Mouse (Mus musculus) Patski (cell line): ENCODE data around the gene Dnaaf2. TPM values are rescaled to one million over a fixed set of nuclear protein-coding genes. Genes with fewer than 3 reads are reported as not detected.
"Not testable (repeated sequence)": the region's sequence is repeated elsewhere in the genome, so short reads cannot be mapped to it uniquely, and the experiment has no call there.

Experiments used
- ATAC-seq: fragments of 100-300 bp; one replicate; pipeline ENCODE4 v1.8.0; 2021
- CTCF ChIA-PET: fragments of 350-600 bp; sonication (Branson Sonifier 250); formaldehyde crosslinking; loops from one replicate; lab custom pipeline; 2022; ENCODE audit warnings: inconsistent platforms; lab: Charles Lee
- POLR2A ChIA-PET: fragments of 350-600 bp; sonication (Branson Sonifier 250); formaldehyde crosslinking; loops from one replicate; lab custom pipeline; 2022; ENCODE audit warnings: antibody characterized with exemption, inconsistent platforms; lab: Charles Lee
- DNase-seq: peaks from one replicate; pipeline ENCODE4 v3.0.0-alpha.2; 2011; ENCODE audit warnings: low read depth, low spot score
- H3K27me3 ChIP-seq: fragments of 371-371 bp; one replicate; pipeline ENCODE4 v1.5.1; 2021
- CTCF ChIP-seq: fragments of 100-300 bp; IDR thresholded peaks from one replicate; pipeline ENCODE4 v1.5.1; 2021
- in situ Hi-C: fragments of 300-500 bp; cut with MboI; formaldehyde crosslinking; loops from 3 replicates; pipeline ENCODE4 v1.11.1; 2018; ENCODE audit warnings: low pct_unique_long_range_greater_than_20kb, mixed read lengths
- polyA plus RNA-seq: library from polyadenylated mRNA; unstranded; gene quantifications from one replicate; pipeline ENCODE4 v1.2.3, GENCODE M21; 2021

Gene Dnaaf2
- polyA plus RNA-seq, 1 experiment from 2014 or later, result 3.6 TPM

- no peaks in the 10 kb centered on the region for H3K27me3 ChIP-seq
- no peak for DNase-seq
- no peak for TF ChIP-seq CTCF
- ATAC-seq, result peak; percentile 47
- POLR2A ChIA-PET, result interaction anchor here (0.6 to 1.6 kb wide), 4 partner anchors 9 to 512 kb away, joined by 3 to 6 read pairs (median 4); partner anchors contain the start of gene Gm49383
- in situ Hi-C loops, result no loop called here
- CTCF ChIA-PET, result no interaction called here
Observed at GRCm38 (mm10) chr12:69184342-69185295, 13.6 kb downstream of the Dnaaf2 start.

- no peaks in the 10 kb centered on the region for H3K27me3 ChIP-seq
- in situ Hi-C loops, result no loop called here
- CTCF ChIA-PET, result no interaction called here
- ATAC-seq (peak; percentile 98), DNase-seq (peak; percentile 89)
- POLR2A ChIA-PET, result interaction anchor here (0.6 to 1.6 kb wide), 4 partner anchors 8 to 511 kb away, joined by 3 to 6 read pairs (median 4); partner anchors contain the start of gene Gm49383
- no peak for TF ChIP-seq CTCF
Observed at GRCm38 (mm10) chr12:69183583-69184308, 14.5 kb downstream of the Dnaaf2 start, which contains the start of the genes Rpl36al and Mgat2. TSS of gene Rpl36al (minus strand) at chr12:69184083. TSS of gene Mgat2 (plus strand) at chr12:69184157.

GRCm38 (mm10) chr12:69181800-69182199 lies 16.4 kb downstream of the Dnaaf2 start:
- DNase-seq (no peak), ATAC-seq (no peak)
- TF ChIP-seq CTCF, result no peak
- no peaks in the 10 kb centered on the region for H3K27me3 ChIP-seq
- ChIA-PET CTCF (no interaction called here), POLR2A (no interaction called here)
- in situ Hi-C loops, result no loop called here

- POLR2A ChIA-PET, result no interaction called here
- no peaks in the 10 kb centered on the region for H3K27me3 ChIP-seq
- TF ChIP-seq CTCF, result no peak
- DNase-seq (no peak), ATAC-seq (no peak)
- CTCF ChIA-PET, result no interaction called here
- in situ Hi-C loops, result no loop called here
Observed at GRCm38 (mm10) chr12:69179371-69179770, 18.9 kb downstream of the Dnaaf2 start.

- no peak for TF ChIP-seq CTCF
- H3K27me3 ChIP-seq, result no peaks in the 10 kb centered on the region
- ATAC-seq (no peak), DNase-seq (no peak)
- ChIA-PET CTCF (no interaction called here), POLR2A (no interaction called here)
- in situ Hi-C loops, result no loop called here
Observed at GRCm38 (mm10) chr12:69177526-69177925, 20.7 kb downstream of the Dnaaf2 start.

- ChIA-PET POLR2A (interaction anchor here (1.5 kb wide), 1 partner anchor 8 kb away, joined by 4 read pairs; the partner anchor contains the start of genes Mgat2 and Rpl36al), CTCF (no interaction called here)
- no peak for ATAC-seq
- no peaks in the 10 kb centered on the region for H3K27me3 ChIP-seq
- no peak for DNase-seq
- in situ Hi-C loops, result no loop called here
- TF ChIP-seq CTCF, result no peak
Observed at GRCm38 (mm10) chr12:69175975-69176374, 22.3 kb downstream of the Dnaaf2 start.

- POLR2A ChIA-PET, result no interaction called here
- in situ Hi-C loops, result no loop called here
- TF ChIP-seq CTCF, result no peak
- no peaks in the 10 kb centered on the region for H3K27me3 ChIP-seq
- CTCF ChIA-PET, result no interaction called here
- ATAC-seq (no peak), DNase-seq (no peak)
Observed at GRCm38 (mm10) chr12:69171307-69171706, 26.9 kb downstream of the Dnaaf2 start.

GRCm38 (mm10) chr12:69168461-69169106 lies 29.6 kb downstream of the Dnaaf2 start, which contains the start of gene Lrr1:
TSS of gene Lrr1 (plus strand) at chr12:69168814.
- ATAC-seq (peak; percentile 85), DNase-seq (no peak)
- in situ Hi-C loops, result no loop called here
- no peaks in the 10 kb centered on the region for H3K27me3 ChIP-seq
- ChIA-PET CTCF (no interaction called here), POLR2A (no interaction called here)
- TF ChIP-seq CTCF, result no peak

GRCm38 (mm10) chr12:69167656-69168460 lies 30.4 kb downstream of the Dnaaf2 start:
- CTCF ChIA-PET, result no interaction called here
- no peak for TF ChIP-seq CTCF
- no peaks in the 10 kb centered on the region for H3K27me3 ChIP-seq
- POLR2A ChIA-PET, result no interaction called here
- DNase-seq (no peak), ATAC-seq (peak; percentile 14)
- in situ Hi-C loops, result no loop called here

- DNase-seq, H3K27me3 ChIP-seq, in situ Hi-C loops, CTCF ChIA-PET, POLR2A ChIA-PET, ATAC-seq: not testable (repeated sequence)
Observed at GRCm38 (mm10) chr12:69166861-69167581, 31.2 kb downstream of the Dnaaf2 start.
